Mouse (Mus musculus) gastrocnemius, adult 2 months (tissue): Measurements from ENCODE around the gene Svop. TPM values are rescaled to one million over a fixed set of nuclear protein-coding genes. Genes with fewer than 3 reads are reported as not detected.
A peak's percentile ranks its signal among the peaks of the same experiment; 100 is the strongest.

Source experiments
- DNase-seq: peaks from one replicate; pipeline ENCODE4 v3.0.0; 2022
- H3K27ac ChIP-seq: fragments of 200-600 bp; 2 replicates; pipeline ENCODE4 v1.8.1; 2022; ENCODE audit warnings: mild to moderate bottlenecking
- H3K4me3 ChIP-seq: fragments of 200-600 bp; 2 replicates; pipeline ENCODE4 v1.8.1; 2022; ENCODE audit warnings: mild to moderate bottlenecking, moderate library complexity
- CTCF ChIP-seq: fragments of 200-600 bp; IDR thresholded peaks from 2 replicates; pipeline ENCODE4 v1.8.1; 2022; ENCODE audit warnings: antibody characterized with exemption, mild to moderate bottlenecking, moderate library complexity
- intact Hi-C: fragments of 180-260 bp; cut with DNase I; formaldehyde crosslinking; loops from one replicate; pipeline ENCODE4 v1.15.1; 2025
- total RNA-seq, 2 experiments: library from RNA; stranded (reverse); gene quantifications; 2 replicates each; pipeline ENCODE4 v1.2.3; 2021

The Svop gene
- total RNA-seq, 2 experiments from 2014 or later = not detected

DNA sequence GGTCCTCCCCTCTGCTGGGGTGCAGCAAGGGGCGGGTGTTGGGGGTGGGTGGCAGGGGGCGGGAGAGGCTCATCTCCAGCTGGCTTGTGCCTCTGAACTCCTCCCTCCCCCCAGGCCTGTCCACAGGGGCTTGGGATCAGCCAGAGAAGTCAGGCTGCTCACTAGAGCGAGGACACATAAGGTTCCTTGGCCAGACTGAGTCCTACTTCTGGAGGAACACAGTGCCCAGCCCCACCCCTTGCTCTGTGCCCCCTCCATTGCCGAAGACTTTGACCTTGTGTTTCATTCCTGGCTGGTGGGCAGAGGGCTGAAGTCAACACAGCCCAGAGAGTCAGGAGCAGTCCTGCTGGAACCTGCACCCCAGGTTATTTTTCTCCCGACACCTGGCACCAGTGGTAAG, 87.8 kb downstream of the Svop start, which contains the start of gene Dao:
TSS of gene Dao (plus strand) at position 162 of the 400 bp plus-strand sequence.
- Histone ChIP-seq H3K27ac (no peak within 1 kb of the TSS), H3K4me3 (no peak within 1 kb of the TSS)
- intact Hi-C loops = no loop called here
- no peak for TF ChIP-seq CTCF
- DNase-seq = no peak

DNA sequence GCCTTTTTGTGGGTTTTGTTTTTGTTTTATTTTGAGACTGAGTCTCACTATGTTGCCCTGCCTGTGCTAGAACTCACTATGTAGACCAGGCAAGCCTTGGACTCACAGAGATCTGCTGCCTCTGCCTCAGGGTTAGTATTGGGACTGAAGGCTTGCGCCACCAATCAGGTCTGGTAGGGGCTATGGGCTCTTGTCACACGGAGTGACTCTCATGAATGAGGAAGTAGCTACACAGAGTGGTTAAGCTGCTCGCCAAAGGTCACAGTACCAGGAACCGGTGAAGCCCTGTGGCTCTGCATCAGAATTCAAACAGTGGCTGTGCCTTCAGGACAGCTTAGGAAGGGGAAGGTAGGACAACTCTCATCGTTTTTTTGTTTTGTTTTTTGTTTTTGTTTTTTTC, 92.0 kb downstream of the Svop start:
- Histone ChIP-seq H3K4me3 (no peak overlapping the region), H3K27ac (no peak overlapping the region)
- no peak for DNase-seq
- intact Hi-C loops = no loop called here
- no peak for TF ChIP-seq CTCF

DNA sequence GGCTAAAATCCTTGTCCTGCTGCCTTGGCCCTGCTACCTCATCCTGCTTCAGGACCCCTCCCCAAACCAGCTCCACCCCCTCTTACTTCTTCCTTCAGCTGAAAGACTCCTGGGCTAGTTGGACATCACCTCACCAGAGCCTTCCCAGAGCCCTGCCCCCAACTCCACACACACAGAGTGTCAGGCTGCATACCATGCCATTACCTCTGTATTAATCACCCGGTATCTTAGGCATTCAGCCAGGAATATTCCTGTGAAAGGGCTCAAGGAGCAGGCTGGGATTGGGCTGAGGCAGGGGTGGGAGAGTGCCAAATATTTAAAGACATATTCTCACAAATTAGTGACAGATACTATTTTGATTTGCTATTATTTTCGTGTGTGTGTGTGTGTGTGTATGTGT, 94.9 kb downstream of the Svop start:
- no peak for TF ChIP-seq CTCF
- no peak for DNase-seq

DNA sequence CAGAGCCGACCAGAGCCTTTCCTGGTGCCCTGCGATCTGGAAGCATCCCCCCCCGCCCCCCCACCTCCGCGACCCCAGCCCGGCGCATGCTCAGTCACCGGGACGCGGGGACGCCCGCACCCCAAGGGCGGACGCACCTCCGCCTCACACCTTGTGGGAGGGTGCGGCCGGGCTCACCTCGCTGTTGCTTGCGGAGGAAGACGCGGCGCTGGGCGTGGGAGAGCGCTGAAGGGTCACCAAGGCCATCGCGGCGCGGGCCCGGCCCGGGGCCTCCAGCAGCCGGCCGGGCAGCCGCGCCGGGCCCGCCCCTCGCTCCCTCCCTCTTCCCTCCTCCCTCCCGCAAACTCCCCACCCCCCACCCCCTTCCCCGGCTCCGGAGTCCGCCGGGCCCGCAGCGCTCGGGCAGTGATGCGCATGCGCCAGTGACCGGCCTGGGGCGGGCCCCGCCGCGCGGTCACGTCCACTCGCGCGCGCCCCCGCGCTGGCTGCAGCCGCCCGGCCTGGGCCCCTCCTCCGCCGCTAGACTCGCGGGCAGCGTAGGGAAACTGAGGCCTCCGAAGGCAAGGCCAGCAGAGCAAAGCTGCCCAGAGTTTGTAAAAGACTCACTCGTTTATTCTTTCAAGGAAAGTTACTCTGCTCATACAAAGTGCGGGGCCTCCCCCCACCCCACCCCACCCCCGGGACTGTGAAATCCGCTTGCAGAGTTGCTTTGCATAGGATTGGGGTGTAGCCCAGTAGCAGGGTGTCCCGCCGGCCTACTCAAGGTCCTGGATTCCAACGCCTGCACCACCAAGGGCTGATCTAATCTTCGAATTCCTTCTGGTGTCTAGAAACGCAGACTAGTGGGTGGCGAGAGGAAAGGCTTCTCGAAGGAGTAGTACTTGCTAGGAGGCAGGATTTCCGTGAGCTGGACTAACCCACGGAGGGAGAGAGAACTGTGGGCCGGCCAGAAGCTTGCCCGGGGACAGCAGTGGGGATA, 97.6 kb downstream of the Svop start, which contains the start of gene Ssh1:
TSS of gene Ssh1 (minus strand) at position 408 of the 979 bp plus-strand sequence.
- DNase-seq = peak; percentile 96
- Histone ChIP-seq H3K4me3 (peak within 1 kb of the TSS; percentile 94), H3K27ac (peak within 1 kb of the TSS; percentile 94)
- intact Hi-C loops = loop anchor here (5.0 kb wide), 1 partner anchor 36 kb away; no protein-coding TSS in a partner anchor
- 0 out of 2 replicates have a peak, but pooled peaks have one; percentile 5 for TF ChIP-seq CTCF

More for the DNA sequence above, 94.9 kb downstream of the Svop start:
- intact Hi-C loops = no loop called here
- no peak overlapping the region for H3K27ac ChIP-seq
- no peak overlapping the region for H3K4me3 ChIP-seq

DNA sequence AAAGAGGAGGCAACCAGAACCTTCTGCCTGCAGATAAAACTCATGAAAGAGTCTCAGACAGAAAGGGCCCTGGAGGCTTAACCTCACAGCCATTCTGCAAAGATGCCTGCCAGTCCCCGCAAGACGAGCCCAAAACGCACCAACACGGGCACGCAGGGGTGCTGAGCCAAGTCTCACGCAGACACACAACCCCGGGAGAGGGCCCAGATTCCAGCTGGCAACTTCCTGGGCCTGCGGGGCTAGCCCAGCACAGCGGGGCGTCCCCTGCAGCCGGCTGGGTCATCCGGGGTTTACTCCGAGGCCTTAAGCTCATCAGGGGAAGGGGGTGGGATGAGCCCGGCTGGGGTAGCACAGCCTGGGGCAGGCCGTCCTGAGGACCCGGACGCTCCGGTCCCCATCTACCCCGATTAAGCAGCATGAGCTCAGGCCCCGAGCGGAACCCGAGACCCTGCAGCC, 98.3 kb downstream of the Svop start:
- DNase-seq = peak; percentile 64
- intact Hi-C loops = loop anchor here (5.0 kb wide), 1 partner anchor 36 kb away; no protein-coding TSS in a partner anchor
- no peak for TF ChIP-seq CTCF
- Histone ChIP-seq H3K27ac (peak overlapping the region; percentile 94), H3K4me3 (peak overlapping the region; percentile 94)

DNA sequence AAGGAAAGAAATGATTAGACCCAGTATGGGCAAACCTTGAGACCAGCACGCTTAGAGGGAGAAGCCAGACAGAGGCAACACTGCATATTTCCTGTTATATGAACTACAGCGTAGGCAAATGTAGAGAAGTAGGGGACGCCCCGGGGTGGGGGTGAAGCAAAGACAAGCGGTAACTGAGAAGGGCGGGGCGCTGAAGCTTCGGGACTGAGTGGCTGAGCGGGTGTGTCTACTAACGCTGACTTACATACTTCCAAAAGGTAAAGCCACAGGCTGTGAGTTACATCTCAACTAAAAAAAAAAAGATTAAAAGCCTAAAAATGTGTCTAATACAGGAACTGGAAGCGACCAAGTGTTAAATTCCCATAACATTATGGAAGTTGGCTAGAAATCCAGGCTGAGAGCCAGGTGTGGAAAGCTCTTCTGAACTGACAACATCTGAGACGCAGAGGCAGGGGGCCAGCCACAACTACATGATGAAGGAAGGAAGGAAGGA, 99.0 kb downstream of the Svop start:
- Histone ChIP-seq H3K27ac (peak overlapping the region; percentile 94), H3K4me3 (peak overlapping the region; percentile 94)
- intact Hi-C loops = loop anchor here (5.0 kb wide), 1 partner anchor 35 kb away; no protein-coding TSS in a partner anchor
- peak; percentile 57 for DNase-seq
- TF ChIP-seq CTCF = no peak

DNA sequence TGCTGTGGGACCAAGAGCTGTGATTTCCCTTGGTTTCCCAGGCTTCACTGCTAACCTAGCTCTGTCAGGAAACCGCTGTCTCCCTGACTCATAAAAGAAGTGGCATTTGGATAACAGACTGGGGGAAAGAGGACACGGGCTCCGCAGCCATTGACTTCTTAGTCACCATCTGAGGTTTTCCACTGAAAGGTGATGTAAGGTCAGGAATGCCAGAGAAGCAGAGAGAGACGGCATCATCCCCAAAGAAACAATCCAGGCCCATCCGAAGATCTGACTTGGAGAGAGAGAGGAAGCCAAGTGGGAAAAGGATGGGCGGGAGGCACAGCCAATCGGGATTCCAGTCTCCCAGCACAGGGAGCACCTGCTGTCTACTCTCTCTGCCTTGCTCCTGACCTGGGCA, 100.2 kb downstream of the Svop start:
- no peak for TF ChIP-seq CTCF
- intact Hi-C loops = loop anchor here (5.0 kb wide), 1 partner anchor 34 kb away; no protein-coding TSS in a partner anchor
- peak overlapping the region; percentile 28 for H3K27ac ChIP-seq

DNA sequence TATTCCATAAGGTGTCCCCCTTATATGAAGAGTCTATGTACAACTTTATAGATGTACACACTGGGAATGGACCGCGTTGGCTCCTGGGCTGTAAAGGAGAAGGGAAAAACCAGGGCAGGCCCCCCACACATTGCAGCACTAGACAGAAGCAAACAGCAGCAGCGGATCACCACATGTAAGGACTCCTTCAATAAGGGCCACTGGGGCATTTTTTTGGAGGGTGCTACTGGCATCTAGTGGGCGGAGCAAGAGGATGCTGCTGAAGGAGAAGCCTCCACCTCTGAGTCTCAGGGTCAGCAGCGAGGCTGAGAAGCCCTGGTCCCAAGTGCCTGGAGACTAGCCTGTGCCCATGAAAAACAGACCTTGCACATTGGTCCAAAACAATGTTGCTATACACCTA, 100.8 kb downstream of the Svop start:
- TF ChIP-seq CTCF = peak; percentile 9; the same call in 1 of the 2 replicates
- Histone ChIP-seq H3K27ac (peak overlapping the region; percentile 28), H3K4me3 (no peak overlapping the region)
- intact Hi-C loops = loop anchor here (5.0 kb wide), 1 partner anchor 33 kb away; no protein-coding TSS in a partner anchor
- DNase-seq = no peak

More for the DNA sequence above, 100.2 kb downstream of the Svop start:
- 0 out of 2 replicates have a peak overlapping the region, but pooled peaks have one; percentile 11 for H3K4me3 ChIP-seq
- no peak for DNase-seq

DNA sequence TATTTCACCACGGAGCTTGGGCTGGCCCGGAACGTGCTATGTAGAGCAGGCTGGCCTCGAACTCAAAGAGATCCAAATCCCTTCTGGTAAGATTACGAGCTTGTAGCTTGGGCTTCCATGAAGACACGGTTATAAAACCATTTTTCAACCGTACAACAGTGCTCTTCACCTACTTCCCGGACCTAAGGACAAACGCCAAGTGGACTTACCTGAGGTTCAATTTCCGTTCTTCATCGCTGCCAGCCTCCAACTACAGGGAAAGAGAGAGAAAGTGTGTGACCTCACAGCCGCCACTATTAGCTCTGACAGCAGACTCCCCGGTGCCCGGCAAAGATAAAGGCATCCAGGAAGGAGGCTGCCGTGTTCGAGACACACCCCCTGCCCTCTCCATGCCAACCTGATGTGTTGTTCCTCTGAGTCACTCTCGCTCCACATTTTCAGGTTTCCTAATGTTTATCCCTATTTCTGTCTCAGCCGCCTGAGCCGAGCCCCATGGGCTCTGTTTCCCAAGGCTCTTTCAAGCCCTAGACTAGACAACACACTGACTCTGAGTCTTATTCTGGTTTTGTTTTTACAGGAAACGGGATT, 101.8 kb downstream of the Svop start:
- DNase-seq = no peak
- intact Hi-C loops = loop anchor here (5.0 kb wide), 1 partner anchor 32 kb away; no protein-coding TSS in a partner anchor
- Histone ChIP-seq H3K4me3 (0 out of 2 replicates have a peak overlapping the region, but pooled peaks have one; percentile 19), H3K27ac (peak overlapping the region; percentile 48)
- TF ChIP-seq CTCF = no peak

DNA sequence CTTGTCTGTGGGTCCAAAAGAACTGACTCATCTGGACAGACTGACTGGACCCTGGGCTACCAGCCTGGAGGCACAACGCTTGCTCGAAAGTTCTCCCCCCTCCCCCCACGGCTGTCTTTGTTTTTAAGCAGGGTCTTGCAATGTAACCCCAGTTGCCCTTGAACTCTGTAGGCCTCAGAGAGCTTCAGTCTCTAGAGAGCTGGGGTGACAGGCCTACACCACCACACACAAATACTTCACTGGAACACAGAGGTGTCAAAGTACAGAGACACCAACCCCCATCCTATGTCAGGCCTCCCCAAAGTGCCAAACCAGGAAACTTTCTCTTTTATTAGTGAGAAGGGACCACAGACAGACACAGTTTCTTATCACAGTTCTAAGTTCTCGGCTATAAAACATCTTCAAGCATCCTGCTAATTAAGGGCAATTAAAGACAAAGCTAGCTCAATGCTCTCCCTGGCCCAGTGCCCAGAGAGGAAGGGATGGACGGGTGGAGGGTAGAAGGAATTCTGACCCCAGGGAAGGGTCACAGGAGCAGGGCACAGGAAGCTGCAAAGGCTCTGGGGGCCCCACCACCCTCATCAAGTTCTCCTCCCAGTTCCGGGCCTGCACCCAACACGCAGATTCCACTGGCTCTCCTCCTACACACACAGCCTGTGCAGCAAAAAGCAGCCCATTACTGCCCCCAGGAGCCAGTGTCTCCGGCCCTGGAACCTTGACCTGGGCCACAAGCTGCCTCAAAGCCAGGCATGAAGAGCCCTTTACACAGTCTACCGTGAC, 105.0 kb downstream of the Svop start:
- peak; percentile 43 for TF ChIP-seq CTCF
- Histone ChIP-seq H3K27ac (peak overlapping the region; percentile 71), H3K4me3 (peak overlapping the region; percentile 32)
- intact Hi-C loops = no loop called here
- DNase-seq = peak; percentile 79

DNA sequence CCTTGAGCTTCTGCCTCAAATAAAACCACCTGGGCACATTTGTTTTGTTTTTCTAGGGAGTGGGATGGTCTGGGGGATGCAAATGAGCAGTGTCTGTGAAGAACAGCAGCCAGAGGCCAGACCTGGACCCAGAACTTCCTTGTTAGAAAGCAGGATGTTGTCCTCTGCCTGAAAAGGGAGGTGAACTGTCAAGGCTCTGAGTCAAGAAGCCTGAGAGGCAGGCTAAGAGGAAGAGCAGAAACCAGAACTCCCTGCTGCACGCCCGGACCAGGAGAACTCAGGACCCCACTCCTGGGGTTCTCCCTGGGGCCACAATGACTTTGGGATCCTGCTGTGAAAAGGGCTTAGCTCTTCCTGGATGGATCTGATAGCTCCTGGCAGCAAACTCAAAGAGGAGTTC, 105.6 kb downstream of the Svop start:
- H3K4me3 ChIP-seq = no peak overlapping the region

More for the DNA sequence above, 105.6 kb downstream of the Svop start:
- TF ChIP-seq CTCF = no peak
- intact Hi-C loops = no loop called here
- peak overlapping the region; percentile 71 for H3K27ac ChIP-seq
- no peak for DNase-seq
